Mouse (Mus musculus): ENCODE results near the gene Nupr1. TPM values are rescaled to one million over a fixed set of nuclear protein-coding genes. Genes with fewer than 3 reads are reported as not detected.

Gene Nupr1
- polyA plus RNA-seq (2014; fragmentation: Illumina TruSeq; extraction: RNeasy Lipid Tissue Mini Kit (QIAGEN cat#74804)) = 10.7 TPM

GRCm38 (mm10) chr7:126630824-126631518 is at the start of gene Nupr1:
Gene Nupr1, minus strand, starts transcription at chr7:126630861.

DNA sequence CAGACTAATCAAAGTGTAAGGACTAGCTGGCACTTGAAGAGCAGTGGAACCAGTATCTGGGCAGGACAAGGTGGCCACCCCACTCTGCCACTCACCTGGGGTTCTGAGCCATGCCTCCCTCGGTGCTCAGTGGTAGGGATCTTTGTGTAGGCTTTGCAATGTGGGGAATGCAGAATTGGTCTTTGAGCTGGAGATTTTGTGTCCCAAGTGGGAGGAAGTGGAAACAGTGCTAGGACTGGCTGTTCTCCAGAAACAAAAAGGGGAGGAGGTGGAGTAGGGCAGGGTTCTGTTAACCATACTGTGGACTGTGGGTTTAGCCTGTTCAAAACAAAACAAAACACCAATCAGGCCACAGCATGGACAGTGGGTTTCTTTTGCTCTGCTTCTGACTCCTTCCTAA is 45.5 kb upstream of the Nupr1 start, which contains the start of gene Sult1a1:
Sult1a1 (minus strand) TSS at position 226 of the 400 bp plus-strand sequence.

GRCm38 (mm10) chr7:126649231-126650051 is 18.8 kb upstream of the Nupr1 start, which contains the start of gene Sgf29:
Gene Sgf29, plus strand, starts transcription at chr7:126649309.

DNA sequence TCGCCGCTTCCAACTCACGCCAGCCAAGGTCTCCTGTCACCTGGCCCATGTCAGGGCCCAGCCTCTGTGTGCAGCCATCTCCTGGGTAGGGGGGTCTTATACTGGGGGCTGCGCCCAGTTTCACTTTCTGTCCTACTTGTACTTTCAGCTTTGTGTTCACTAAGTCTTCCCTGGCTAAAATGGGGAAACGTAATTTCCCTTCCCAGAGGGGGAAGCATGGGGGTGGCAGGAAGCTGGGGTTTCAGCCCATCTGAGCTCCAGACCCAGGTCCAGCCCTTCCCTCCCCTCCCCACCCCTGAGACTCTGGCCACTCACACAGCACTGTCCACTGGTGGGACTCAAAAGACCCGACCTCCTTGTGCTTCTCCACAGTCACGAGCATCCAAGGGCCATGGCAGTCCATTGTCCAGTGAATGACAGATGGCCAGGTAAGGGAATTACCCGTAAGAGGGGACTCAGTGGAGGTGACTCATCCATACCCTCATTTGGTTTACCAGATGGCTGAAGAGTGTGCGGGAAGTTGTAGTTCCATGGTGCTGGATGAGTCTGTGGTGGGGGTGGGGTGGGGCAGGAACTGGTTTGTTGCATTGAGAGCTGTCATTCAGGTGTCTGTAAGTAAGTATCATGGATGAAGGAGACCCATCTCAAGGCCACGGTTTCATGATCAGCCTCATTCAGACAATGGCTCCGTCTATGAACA is 35.6 kb downstream of the Nupr1 start, which contains the start of gene Il27:
Il27 (minus strand) TSS at position 80 of the 700 bp plus-strand sequence.

GRCm38 (mm10) chr7:126585717-126586116 is 44.9 kb downstream of the Nupr1 start, which contains the start of gene Cln3:
Gene Cln3, minus strand, starts transcription at chr7:126585817.

DNA sequence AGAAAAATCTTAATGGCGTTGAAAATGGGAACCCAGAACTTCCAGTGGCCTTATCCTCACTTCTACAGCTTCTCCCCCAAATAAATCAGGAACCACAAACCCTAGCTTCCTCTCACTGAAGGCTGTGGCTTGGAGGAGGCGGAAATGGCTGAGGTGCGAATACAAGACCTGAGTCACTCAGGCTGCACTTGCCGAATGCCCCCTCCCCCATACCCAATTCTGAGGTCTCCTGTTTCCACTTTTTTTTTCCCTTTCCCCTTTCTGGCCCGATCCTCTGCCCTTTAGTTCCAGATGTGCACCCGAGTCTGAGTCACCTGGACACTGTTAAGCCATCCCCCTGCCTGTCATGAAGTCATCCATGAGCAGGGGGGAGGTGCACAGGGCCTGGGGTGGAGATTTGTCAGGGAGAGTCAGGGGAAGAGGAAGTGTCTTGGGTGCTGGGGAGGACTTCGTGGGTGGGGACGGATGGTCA is 46.1 kb downstream of the Nupr1 start, which contains the start of gene Apobr:
Apobr (plus strand) TSS at position 437 of the 472 bp plus-strand sequence.

Other genes starting within 250 kb of the Nupr1 start
- gene Nfatc2ip, start 234.1 kb downstream of the Nupr1 start, polyA plus RNA-seq (2014; fragmentation: Illumina TruSeq; extraction: RNeasy Lipid Tissue Mini Kit (QIAGEN cat#74804)) = 14.5 TPM
- gene Cd19, start 216.0 kb downstream of the Nupr1 start, polyA plus RNA-seq (2014; fragmentation: Illumina TruSeq; extraction: RNeasy Lipid Tissue Mini Kit (QIAGEN cat#74804)) = 0.17 TPM
- 0.20 TPM for gene Rabep2, start 202.1 kb downstream of the Nupr1 start, polyA plus RNA-seq (2014; fragmentation: Illumina TruSeq; extraction: RNeasy Lipid Tissue Mini Kit (QIAGEN cat#74804))
- not detected for gene Atp2a1, start 167.8 kb downstream of the Nupr1 start, polyA plus RNA-seq (2014; fragmentation: Illumina TruSeq; extraction: RNeasy Lipid Tissue Mini Kit (QIAGEN cat#74804))
- 0.57 TPM for gene Sh2b1, start 155.4 kb downstream of the Nupr1 start, polyA plus RNA-seq (2014; fragmentation: Illumina TruSeq; extraction: RNeasy Lipid Tissue Mini Kit (QIAGEN cat#74804))
- gene Tufm, start 143.5 kb downstream of the Nupr1 start, polyA plus RNA-seq (2014; fragmentation: Illumina TruSeq; extraction: RNeasy Lipid Tissue Mini Kit (QIAGEN cat#74804)) = 2.9 TPM
- gene Atxn2l, start 127.4 kb downstream of the Nupr1 start, polyA plus RNA-seq (2014; fragmentation: Illumina TruSeq; extraction: RNeasy Lipid Tissue Mini Kit (QIAGEN cat#74804)) = 24.4 TPM
- gene Eif3c, start 64.5 kb downstream of the Nupr1 start, polyA plus RNA-seq (2014; fragmentation: Illumina TruSeq; extraction: RNeasy Lipid Tissue Mini Kit (QIAGEN cat#74804)) = 340 TPM
- gene Apobr, start 45.9 kb downstream of the Nupr1 start, polyA plus RNA-seq (2014; fragmentation: Illumina TruSeq; extraction: RNeasy Lipid Tissue Mini Kit (QIAGEN cat#74804)) = 0.26 TPM
- gene Cln3, start 45.0 kb downstream of the Nupr1 start, polyA plus RNA-seq (2014; fragmentation: Illumina TruSeq; extraction: RNeasy Lipid Tissue Mini Kit (QIAGEN cat#74804)) = 1.4 TPM
- not detected for gene Il27, start 35.9 kb downstream of the Nupr1 start, polyA plus RNA-seq (2014; fragmentation: Illumina TruSeq; extraction: RNeasy Lipid Tissue Mini Kit (QIAGEN cat#74804))
- 2.7 TPM for gene Sgf29, start 18.4 kb upstream of the Nupr1 start, polyA plus RNA-seq (2014; fragmentation: Illumina TruSeq; extraction: RNeasy Lipid Tissue Mini Kit (QIAGEN cat#74804))
- 42.1 TPM for gene Sult1a1, start 45.6 kb upstream of the Nupr1 start, polyA plus RNA-seq (2014; fragmentation: Illumina TruSeq; extraction: RNeasy Lipid Tissue Mini Kit (QIAGEN cat#74804))
- 0.26 TPM for gene Bola2, start 64.5 kb upstream of the Nupr1 start, polyA plus RNA-seq (2014; fragmentation: Illumina TruSeq; extraction: RNeasy Lipid Tissue Mini Kit (QIAGEN cat#74804))
- gene Slx1b, start 64.9 kb upstream of the Nupr1 start, polyA plus RNA-seq (2014; fragmentation: Illumina TruSeq; extraction: RNeasy Lipid Tissue Mini Kit (QIAGEN cat#74804)) = 1.2 TPM
- gene Coro1a, start 76.9 kb upstream of the Nupr1 start, polyA plus RNA-seq (2014; fragmentation: Illumina TruSeq; extraction: RNeasy Lipid Tissue Mini Kit (QIAGEN cat#74804)) = 2.9 TPM
- gene Mapk3, start 128.7 kb upstream of the Nupr1 start, polyA plus RNA-seq (2014; fragmentation: Illumina TruSeq; extraction: RNeasy Lipid Tissue Mini Kit (QIAGEN cat#74804)) = 15.3 TPM
- not detected for gene Gdpd3, start 135.5 kb upstream of the Nupr1 start, polyA plus RNA-seq (2014; fragmentation: Illumina TruSeq; extraction: RNeasy Lipid Tissue Mini Kit (QIAGEN cat#74804))
- 9.1 TPM for gene Ypel3, start 146.1 kb upstream of the Nupr1 start, polyA plus RNA-seq (2014; fragmentation: Illumina TruSeq; extraction: RNeasy Lipid Tissue Mini Kit (QIAGEN cat#74804))
- gene Tbx6, start 150.6 kb upstream of the Nupr1 start, polyA plus RNA-seq (2014; fragmentation: Illumina TruSeq; extraction: RNeasy Lipid Tissue Mini Kit (QIAGEN cat#74804)) = not detected
- gene Ppp4c, start 161.6 kb upstream of the Nupr1 start, polyA plus RNA-seq (2014; fragmentation: Illumina TruSeq; extraction: RNeasy Lipid Tissue Mini Kit (QIAGEN cat#74804)) = 36.4 TPM
- 1.5 TPM for gene Fam57b, start 166.8 kb upstream of the Nupr1 start, polyA plus RNA-seq (2014; fragmentation: Illumina TruSeq; extraction: RNeasy Lipid Tissue Mini Kit (QIAGEN cat#74804))
- not detected for gene 4930451I11Rik, start 200.8 kb upstream of the Nupr1 start, polyA plus RNA-seq (2014; fragmentation: Illumina TruSeq; extraction: RNeasy Lipid Tissue Mini Kit (QIAGEN cat#74804))
- not detected for gene Doc2a, start 216.6 kb upstream of the Nupr1 start, polyA plus RNA-seq (2014; fragmentation: Illumina TruSeq; extraction: RNeasy Lipid Tissue Mini Kit (QIAGEN cat#74804))
- gene Hirip3, start 231.1 kb upstream of the Nupr1 start, polyA plus RNA-seq (2014; fragmentation: Illumina TruSeq; extraction: RNeasy Lipid Tissue Mini Kit (QIAGEN cat#74804)) = 21.5 TPM
- 19.9 TPM for gene Ino80e, start 231.5 kb upstream of the Nupr1 start, polyA plus RNA-seq (2014; fragmentation: Illumina TruSeq; extraction: RNeasy Lipid Tissue Mini Kit (QIAGEN cat#74804))